Mouse (Mus musculus): ENCODE measurements around the gene A630076J17Rik. TPM values are rescaled to one million over a fixed set of nuclear protein-coding genes. Genes with fewer than 3 reads are reported as not detected.

A630076J17Rik gene
- total RNA-seq, 2 experiments from 2014 or later, result not detected

GRCm38 (mm10) chr3:107233351-107233813, 3.0 kb downstream of the A630076J17Rik start:
- peak; percentile 89 for TF ChIP-seq CTCF (IDR thresholded peaks at IDR 0.05)
- H3K27ac ChIP-seq, result peak overlapping the region; percentile 85
- intact Hi-C loops (cut with DNase I), result loop anchor here (1.0 to 10.0 kb wide), 5 partner anchors 41 to 371 kb away; partner anchors contain the start of gene Rbm15
- DNase-seq (ENCODE audit: extremely low spot score in 1 of 2, low spot score in 2 of 2), result peak; percentile 85 to 91
- peak overlapping the region; percentile 29 for H3K4me3 ChIP-seq

GRCm38 (mm10) chr3:107233945-107234344, 3.5 kb downstream of the A630076J17Rik start:
- Histone ChIP-seq H3K4me3 (no peak overlapping the region), H3K27ac (no peak overlapping the region)
- no peak for TF ChIP-seq CTCF (IDR thresholded peaks at IDR 0.05)
- intact Hi-C loops (cut with DNase I), result loop anchor here (1.0 to 10.0 kb wide), 5 partner anchors 40 to 371 kb away; partner anchors contain the start of gene Rbm15
- no peak for DNase-seq (ENCODE audit: extremely low spot score in 1 of 2, low spot score in 2 of 2)

- Histone ChIP-seq H3K4me3 (no peak overlapping the region), H3K27ac (no peak overlapping the region)
- no peak for TF ChIP-seq CTCF (IDR thresholded peaks at IDR 0.05)
- intact Hi-C loops (cut with DNase I), result loop anchor here (10.0 kb wide), 2 partner anchors 337 to 367 kb away; no protein-coding TSS in a partner anchor
- no peak for DNase-seq (ENCODE audit: extremely low spot score in 1 of 2, low spot score in 2 of 2)
Measured at GRCm38 (mm10) chr3:107238051-107238450, 7.6 kb downstream of the A630076J17Rik start.

GRCm38 (mm10) chr3:107238471-107238980, 8.1 kb downstream of the A630076J17Rik start:
- DNase-seq (ENCODE audit: extremely low spot score in 1 of 2, low spot score in 2 of 2), result no peak
- intact Hi-C loops (cut with DNase I), result loop anchor here (10.0 kb wide), 2 partner anchors 336 to 366 kb away; no protein-coding TSS in a partner anchor
- H3K27ac ChIP-seq, result no peak overlapping the region
- TF ChIP-seq CTCF (IDR thresholded peaks at IDR 0.05), result no peak
- no peak overlapping the region for H3K4me3 ChIP-seq

GRCm38 (mm10) chr3:107239607-107240006, 9.2 kb downstream of the A630076J17Rik start, which contains the start of gene Prok1:
Prok1 (minus strand) TSS chr3:107239707.
- intact Hi-C loops (cut with DNase I), result loop anchor here (5.0 to 10.0 kb wide), 3 partner anchors 113 to 365 kb away; no protein-coding TSS in a partner anchor
- no peak within 1 kb of the TSS for H3K27ac ChIP-seq
- no peak within 1 kb of the TSS for H3K4me3 ChIP-seq
- TF ChIP-seq CTCF (IDR thresholded peaks at IDR 0.05), result no peak
- DNase-seq (ENCODE audit: extremely low spot score in 1 of 2, low spot score in 2 of 2), result no peak

GRCm38 (mm10) chr3:107241389-107242094, 11.1 kb downstream of the A630076J17Rik start:
- TF ChIP-seq CTCF (IDR thresholded peaks at IDR 0.05), result no peak
- intact Hi-C loops (cut with DNase I), result loop anchor here (5.0 kb wide), 1 partner anchor 111 kb away; no protein-coding TSS in a partner anchor
- H3K27ac ChIP-seq, result no peak overlapping the region

GRCm38 (mm10) chr3:107246876-107247275, 16.5 kb downstream of the A630076J17Rik start:
- TF ChIP-seq CTCF (IDR thresholded peaks at IDR 0.05), result no peak
- DNase-seq (ENCODE audit: extremely low spot score in 1 of 2, low spot score in 2 of 2), result no peak
- H3K4me3 ChIP-seq, result no peak overlapping the region
- no peak overlapping the region for H3K27ac ChIP-seq
- intact Hi-C loops (cut with DNase I), result no loop called here

More at GRCm38 (mm10) chr3:107241389-107242094, 11.1 kb downstream of the A630076J17Rik start:
- no peak overlapping the region for H3K4me3 ChIP-seq
- no peak for DNase-seq (ENCODE audit: extremely low spot score in 1 of 2, low spot score in 2 of 2)

- H3K27ac ChIP-seq, result no peak overlapping the region
- no peak overlapping the region for H3K4me3 ChIP-seq
- no peak for TF ChIP-seq CTCF (IDR thresholded peaks at IDR 0.05)
- no peak for DNase-seq (ENCODE audit: extremely low spot score in 1 of 2, low spot score in 2 of 2)
- intact Hi-C loops (cut with DNase I), result no loop called here
Measured at GRCm38 (mm10) chr3:107249042-107249441, 18.6 kb downstream of the A630076J17Rik start.

- no peak for TF ChIP-seq CTCF (IDR thresholded peaks at IDR 0.05)
- DNase-seq (ENCODE audit: extremely low spot score in 1 of 2, low spot score in 2 of 2), result no peak
- intact Hi-C loops (cut with DNase I), result no loop called here
- Histone ChIP-seq H3K4me3 (no peak overlapping the region), H3K27ac (no peak overlapping the region)
Measured at GRCm38 (mm10) chr3:107250320-107250719, 19.9 kb downstream of the A630076J17Rik start.

- intact Hi-C loops (cut with DNase I), result no loop called here
- no peak for DNase-seq (ENCODE audit: extremely low spot score in 1 of 2, low spot score in 2 of 2)
- Histone ChIP-seq H3K4me3 (no peak overlapping the region), H3K27ac (no peak overlapping the region)
- no peak for TF ChIP-seq CTCF (IDR thresholded peaks at IDR 0.05)
Measured at GRCm38 (mm10) chr3:107252035-107252434, 21.6 kb downstream of the A630076J17Rik start.

GRCm38 (mm10) chr3:107253925-107254324, 23.5 kb downstream of the A630076J17Rik start:
- DNase-seq (ENCODE audit: extremely low spot score in 1 of 2, low spot score in 2 of 2), result no peak
- intact Hi-C loops (cut with DNase I), result no loop called here
- no peak overlapping the region for H3K4me3 ChIP-seq
- H3K27ac ChIP-seq, result no peak overlapping the region
- no peak for TF ChIP-seq CTCF (IDR thresholded peaks at IDR 0.05)

- no peak for DNase-seq (ENCODE audit: extremely low spot score in 1 of 2, low spot score in 2 of 2)
- intact Hi-C loops (cut with DNase I), result no loop called here
- H3K4me3 ChIP-seq, result no peak overlapping the region
- no peak for TF ChIP-seq CTCF (IDR thresholded peaks at IDR 0.05)
- H3K27ac ChIP-seq, result no peak overlapping the region
Measured at GRCm38 (mm10) chr3:107255992-107256391, 25.6 kb downstream of the A630076J17Rik start.

Data from left cerebral cortex, adult 2 months (tissue).